Mouse (Mus musculus) yolk sac, embryonic 10.5 days (tissue): ENCODE results near the gene Naa40.

Source experiments
- DNase-seq: peaks from one replicate; pipeline ENCODE4 v3.0.0-alpha.2; 2017; ENCODE audit warnings: low spot score

The Naa40 gene

GRCm38 (mm10) chr19:7181496-7181895 lies 59.5 kb downstream of the Naa40 start:
- DNase-seq, result no peak

GRCm38 (mm10) chr19:7180756-7181405 lies 60.1 kb downstream of the Naa40 start:
- no peak for DNase-seq

- no peak for DNase-seq
These were observed 62.0 kb downstream of the Naa40 start for GRCm38 (mm10) chr19:7178841-7179452.

- no peak for DNase-seq
These were observed 63.0 kb downstream of the Naa40 start for GRCm38 (mm10) chr19:7177804-7178511.

- no peak for DNase-seq
These were observed 64.8 kb downstream of the Naa40 start for GRCm38 (mm10) chr19:7176041-7176696.
